Mouse (Mus musculus) gastrocnemius, adult 8-10 months (tissue): ENCODE data around the gene Sh3gl2. TPM values are rescaled to one million over a fixed set of nuclear protein-coding genes. Genes with fewer than 3 reads are reported as not detected.

Experiments
- DNase-seq, 2 experiments: peaks; one replicate each; pipeline ENCODE4 v3.0.0; 2022; ENCODE audit warnings: low spot score in 2 of 2
- total RNA-seq, 4 experiments: library from RNA; stranded (reverse); gene quantifications; 2 replicates each; pipeline ENCODE4 v1.2.4; 2022

Sh3gl2 gene
- total RNA-seq, 4 experiments from 2014 or later: 0.56 to 0.83 (median 0.60) TPM

DNA sequence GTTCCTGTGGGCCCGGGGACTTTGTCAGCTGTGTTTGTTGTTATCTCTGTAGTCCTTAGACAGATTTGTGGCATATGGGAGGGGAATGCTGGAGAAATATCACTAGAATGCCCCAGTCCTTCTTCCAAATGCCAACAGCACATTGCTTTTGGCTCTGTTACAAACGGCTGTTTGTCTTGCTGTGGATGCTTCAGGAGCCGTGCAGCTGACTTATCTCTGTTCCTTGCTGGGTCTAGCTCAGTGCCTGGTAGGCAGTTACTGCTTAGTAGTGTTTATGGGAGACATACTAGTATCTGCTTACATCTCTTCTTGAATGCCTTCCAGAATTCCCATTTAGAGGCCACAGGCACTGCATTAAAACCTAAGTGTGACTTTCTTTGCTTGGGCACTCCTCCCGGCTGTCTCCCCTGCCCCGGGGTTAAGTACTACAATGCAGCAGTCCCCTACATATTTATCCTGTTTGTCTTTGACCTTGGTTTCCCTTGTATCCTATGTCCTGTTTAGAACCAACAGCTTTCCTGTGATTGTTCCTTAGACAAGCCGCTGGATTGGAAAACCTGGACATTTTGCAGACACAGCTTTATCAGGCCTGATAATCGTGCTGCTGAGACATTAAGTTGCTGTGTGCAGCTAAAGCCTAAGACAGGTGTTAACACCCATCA lies 101.1 kb downstream of the Sh3gl2 start:
- DNase-seq: no peak

- no peak for DNase-seq
Observed at GRCm38 (mm10) chr4:85319092-85319491, 114.2 kb downstream of the Sh3gl2 start.

GRCm38 (mm10) chr4:85325454-85325853 lies 120.5 kb downstream of the Sh3gl2 start:
- no peak for DNase-seq

DNA sequence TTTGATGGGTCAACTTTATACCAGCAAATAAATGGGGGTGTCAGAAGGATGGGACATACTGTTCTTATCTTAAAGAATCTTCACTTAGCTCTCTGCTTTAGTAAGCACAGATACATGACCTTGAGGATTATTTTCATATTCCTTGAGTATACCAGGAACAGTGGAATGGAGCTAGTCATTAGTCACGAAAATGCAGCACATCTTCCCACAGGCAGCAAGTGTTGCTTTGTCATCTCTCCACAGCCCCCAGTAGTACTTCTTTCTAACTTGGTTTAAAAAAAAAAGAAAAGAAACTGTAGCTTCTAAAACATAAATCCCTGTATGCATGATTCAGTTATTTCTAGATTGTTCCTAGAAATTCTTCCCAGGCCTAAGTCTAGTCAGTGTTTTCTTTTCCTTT lies 121.1 kb downstream of the Sh3gl2 start:
- no peak for DNase-seq

- no peak for DNase-seq
Observed at GRCm38 (mm10) chr4:85334688-85335200, 129.8 kb downstream of the Sh3gl2 start.

DNA sequence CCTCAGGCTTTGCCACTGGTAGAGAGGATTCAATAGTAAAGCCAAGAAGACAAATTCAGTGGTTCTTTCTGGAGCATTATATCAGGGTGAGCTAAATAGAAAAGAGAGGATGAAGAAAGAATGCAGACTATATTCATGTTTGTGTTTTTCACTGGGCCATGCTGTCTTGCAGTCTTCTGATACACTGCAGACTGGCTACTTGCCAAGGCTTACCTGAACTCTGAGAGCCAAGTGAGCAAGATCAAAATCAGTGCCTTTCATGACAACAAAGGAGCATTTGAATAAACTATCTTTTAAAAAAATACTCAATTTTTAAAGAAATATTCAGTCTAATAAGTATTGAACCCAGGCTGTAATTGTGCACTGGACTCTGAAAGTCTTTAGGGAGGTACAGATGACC lies 131.4 kb downstream of the Sh3gl2 start:
- no peak for DNase-seq

DNA sequence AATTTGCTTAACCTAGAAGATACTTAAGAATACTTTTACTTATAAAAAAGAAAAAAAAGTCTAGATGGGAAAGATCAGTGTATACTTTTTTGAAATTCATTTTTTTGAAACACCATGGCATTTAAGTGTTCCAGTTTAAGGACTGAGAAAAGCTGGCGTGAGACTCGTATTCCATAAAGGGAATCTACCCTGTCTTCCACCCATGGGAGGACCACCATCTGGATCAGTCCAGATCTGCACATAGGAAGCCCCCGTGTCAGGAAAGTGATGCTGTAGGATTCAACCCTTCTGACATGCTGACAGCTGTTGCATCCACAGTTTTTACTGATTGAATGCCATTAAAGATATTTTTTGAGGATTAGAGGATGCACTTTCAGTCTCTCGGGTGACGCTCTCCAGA lies 134.2 kb downstream of the Sh3gl2 start:
- no peak for DNase-seq

DNA sequence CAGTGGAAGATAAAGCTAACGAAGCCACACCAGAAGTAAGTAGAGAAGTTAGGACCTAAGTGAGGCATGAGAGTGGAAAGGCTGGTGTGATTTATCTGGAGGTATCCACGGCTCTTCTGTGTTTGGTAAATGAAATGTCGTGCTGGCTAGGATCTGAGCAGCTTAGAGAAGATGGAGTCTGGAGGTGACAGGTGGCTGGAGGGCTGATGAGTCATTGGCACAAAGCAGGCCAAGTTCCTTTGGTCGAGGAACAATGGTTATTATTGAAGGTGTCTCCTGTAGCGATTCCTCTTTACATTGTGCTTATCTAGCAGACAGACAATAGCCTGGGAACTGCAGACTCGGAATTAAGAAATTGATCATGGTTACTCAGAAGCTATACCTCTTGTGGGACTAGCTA lies 135.8 kb downstream of the Sh3gl2 start:
- no peak for DNase-seq

DNA sequence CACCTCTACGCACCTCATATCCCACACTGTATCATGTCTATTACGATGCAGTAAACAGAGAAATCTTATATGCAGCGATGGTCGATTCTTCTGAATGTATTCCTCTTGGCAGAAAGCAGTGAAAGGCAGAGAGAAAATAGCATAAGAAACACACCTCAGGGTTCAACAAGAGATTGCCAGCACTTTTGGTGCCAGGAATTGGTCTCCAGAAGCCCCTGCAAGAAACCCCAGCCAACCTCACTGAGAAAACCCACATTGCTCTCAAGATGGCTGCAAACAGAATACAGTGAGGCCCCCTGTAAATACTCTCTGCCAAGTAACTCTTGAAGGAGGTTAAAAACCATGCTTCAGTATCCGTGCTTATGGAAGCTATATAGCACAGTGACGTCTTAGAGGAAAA lies 141.0 kb downstream of the Sh3gl2 start:
- DNase-seq: no peak

DNA sequence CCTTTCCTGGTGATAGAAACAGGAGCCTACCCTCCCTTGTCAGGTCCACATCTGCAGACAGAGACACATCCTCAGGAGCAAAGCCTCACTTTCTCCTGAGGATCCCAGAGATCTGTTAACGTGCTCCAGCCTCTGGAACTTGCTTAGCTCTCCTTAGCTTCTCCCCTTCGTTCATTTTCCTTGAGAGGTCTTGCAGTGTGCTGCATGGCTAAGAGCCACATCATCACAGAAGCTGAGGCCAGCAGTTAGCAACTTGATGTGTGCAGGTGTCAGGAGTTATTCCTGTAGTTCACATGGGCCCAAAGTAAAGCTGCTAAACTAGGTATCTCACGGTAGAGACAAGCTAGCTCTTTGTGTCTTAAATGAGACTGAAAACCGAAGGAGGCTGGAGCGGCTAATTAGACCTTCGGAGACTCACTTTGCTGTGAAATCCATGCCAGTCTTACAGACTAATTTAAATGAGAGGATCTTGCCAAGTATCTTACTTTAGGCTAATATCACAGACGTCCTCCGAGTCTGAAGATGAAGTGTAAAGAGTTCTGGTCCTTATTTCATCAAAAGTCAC lies 143.2 kb downstream of the Sh3gl2 start:
- no peak for DNase-seq

GRCm38 (mm10) chr4:85362661-85363060 lies 157.7 kb downstream of the Sh3gl2 start:
- no peak for DNase-seq

- DNase-seq: no peak
Observed at GRCm38 (mm10) chr4:85363205-85363604, 158.3 kb downstream of the Sh3gl2 start.

GRCm38 (mm10) chr4:85371036-85371435 lies 166.1 kb downstream of the Sh3gl2 start:
- DNase-seq: no peak

GRCm38 (mm10) chr4:85374801-85375200 lies 169.9 kb downstream of the Sh3gl2 start:
- no peak for DNase-seq

GRCm38 (mm10) chr4:85376187-85376586 lies 171.3 kb downstream of the Sh3gl2 start:
- no peak for DNase-seq

- no peak for DNase-seq
Observed at GRCm38 (mm10) chr4:85376610-85377009, 171.7 kb downstream of the Sh3gl2 start.

DNA sequence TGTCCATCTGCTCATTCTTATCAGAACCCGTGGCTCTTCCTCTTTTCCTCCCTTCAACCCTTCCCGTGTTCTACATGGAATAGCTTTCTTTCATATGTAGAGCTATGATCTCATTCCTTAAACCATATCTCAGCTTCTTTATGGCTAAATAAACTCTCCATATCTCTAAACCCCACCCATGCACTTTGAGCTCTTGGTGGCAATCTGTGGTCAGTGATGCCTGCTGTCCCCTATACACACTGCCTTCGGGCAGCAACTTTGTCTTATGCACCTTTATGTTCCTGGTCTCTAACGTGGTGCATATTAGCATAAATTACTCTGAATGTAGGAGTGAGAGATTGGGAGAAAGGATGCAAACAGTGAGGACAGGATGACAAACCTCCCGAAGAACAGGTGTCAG lies 180.3 kb downstream of the Sh3gl2 start:
- no peak for DNase-seq

DNA sequence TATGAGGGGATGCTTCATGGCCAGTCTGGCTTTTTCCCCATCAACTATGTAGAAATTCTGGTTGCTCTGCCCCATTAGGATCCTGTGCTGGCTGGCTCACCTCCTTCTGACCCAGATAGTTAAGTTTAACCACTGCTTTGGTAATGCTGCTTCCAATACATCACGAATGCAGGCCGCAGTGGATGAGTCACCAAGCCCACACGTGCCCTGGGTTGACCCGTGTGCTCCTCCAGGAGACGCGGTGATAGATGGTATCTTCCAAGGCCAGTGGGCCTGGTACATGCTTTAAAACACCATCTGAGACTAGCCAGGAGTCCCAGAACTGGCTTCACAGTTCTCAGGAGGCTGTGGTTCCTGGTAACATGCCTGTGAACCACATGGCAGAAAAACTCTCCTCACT lies 182.8 kb downstream of the Sh3gl2 start:
- no peak for DNase-seq

DNA sequence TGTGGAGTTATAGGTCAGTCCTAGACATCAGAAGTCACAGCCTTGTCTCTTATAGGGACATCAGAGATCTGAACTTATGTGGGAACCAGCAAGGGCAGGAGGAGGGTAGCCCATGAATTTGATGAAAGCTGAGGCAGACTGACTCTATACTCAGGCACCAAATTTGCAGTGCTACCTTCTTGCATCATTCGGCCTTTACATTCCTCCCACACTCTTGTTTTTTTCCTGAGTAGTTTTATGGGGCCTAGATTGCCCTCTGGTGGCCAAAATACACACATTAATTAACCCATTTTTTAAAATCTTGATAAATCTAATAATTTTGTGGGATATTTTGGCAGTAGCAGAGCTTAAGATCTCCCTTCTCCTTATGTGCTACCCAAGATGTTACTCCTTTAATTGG lies 186.9 kb downstream of the Sh3gl2 start:
- DNase-seq: no peak

DNA sequence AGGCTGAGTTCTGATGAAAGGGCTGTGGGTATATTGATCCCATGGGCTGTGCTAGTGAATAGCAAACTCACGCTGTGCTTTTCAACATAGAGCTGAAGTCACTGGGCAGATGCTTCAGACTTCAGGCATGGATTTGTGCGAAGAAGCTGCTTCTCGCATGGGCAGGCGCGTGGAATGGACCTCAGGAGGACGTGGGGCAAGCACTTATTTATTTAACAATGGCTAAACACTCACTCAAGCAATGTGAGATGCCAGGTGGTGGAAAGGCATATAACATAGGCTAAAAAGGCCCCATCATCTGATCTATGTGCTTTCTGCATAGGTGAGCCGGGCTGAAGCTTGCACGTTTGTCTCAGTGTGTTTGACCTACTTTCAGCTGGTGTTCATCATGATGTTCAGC lies 193.8 kb downstream of the Sh3gl2 start:
- no peak for DNase-seq

DNA sequence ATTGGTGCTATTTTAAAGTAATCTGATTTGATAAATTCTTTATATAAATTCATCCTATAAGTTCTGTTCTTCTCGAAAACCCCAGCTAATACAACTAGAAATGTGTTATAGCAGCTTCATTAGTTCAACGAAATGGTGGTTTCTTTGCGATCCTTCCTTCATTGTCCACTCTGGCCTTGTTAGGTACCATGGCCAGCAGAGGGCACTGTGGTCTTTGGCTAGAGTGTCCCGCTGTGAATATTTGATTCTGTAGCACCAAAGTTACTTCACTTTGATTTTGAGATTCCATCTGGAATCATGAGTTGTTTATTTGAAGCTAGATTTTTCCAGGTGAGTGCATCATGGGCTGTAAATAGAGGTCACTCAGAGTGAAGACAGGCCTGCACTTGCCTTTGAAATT lies 197.9 kb downstream of the Sh3gl2 start:
- peak; percentile 17 to 33 for DNase-seq

DNA sequence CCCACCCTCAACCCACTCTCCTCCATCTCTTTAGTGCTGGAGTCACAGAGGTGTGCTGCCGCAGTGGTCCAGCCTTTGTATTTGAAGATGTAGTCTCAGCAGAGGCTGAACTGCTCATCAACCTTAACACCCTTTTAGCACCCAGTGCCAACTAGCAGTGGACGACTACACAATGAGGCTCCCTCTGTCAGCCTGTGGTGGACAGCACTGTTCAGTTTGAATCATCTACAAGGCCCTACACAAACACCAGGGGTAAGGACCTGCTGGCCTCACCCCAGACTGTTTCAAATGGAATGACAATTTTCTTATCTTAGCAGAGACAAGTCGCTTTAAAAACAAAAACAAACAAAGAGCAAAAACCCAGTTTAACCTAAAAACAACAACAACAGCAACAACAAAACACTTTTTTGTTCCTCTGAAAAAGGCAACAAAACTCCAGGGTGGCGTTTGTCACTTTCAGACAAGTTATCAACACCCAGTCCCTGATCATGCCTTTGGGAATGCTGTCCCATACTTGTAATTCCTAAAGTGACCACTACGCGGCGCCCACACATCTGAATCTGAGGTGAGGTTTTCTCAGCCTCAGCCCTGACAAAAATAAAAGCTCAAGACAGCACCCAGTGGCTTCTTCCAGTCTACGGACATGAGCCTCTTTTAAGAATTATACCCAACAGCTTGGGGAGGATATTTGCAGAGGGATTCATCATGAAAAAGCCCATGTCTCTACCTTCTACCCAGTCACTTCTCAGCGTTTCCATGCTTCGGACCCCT lies 199.7 kb downstream of the Sh3gl2 start:
- DNase-seq: peak in 1 of 2 experiments; percentile 23

- DNase-seq: no peak
Observed at GRCm38 (mm10) chr4:85405276-85405675, 200.3 kb downstream of the Sh3gl2 start.
